Mouse (Mus musculus): ENCODE measurements around the gene Sod3.

Gene Sod3

DNA sequence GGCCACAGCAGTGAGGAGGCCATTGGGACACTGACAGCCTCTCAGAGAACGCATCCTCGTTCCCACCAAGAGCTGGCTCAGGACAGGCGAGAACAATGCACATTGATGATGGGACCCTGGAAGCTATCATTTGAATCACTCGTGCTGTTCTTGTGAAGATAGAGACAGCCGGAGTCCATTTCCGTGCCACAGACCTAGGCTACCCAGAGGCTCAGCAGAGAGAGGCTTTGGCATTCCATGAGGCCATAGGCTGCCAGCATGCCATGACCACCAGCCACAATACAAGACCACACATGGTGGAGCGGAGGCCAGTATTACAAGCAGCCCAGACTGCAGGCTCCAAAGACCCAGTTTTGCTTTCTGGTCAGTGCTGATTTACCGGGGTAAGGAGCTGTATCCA, 19.2 kb downstream of the Sod3 start:
- DNase-seq (ENCODE audit: low spot score in 2 of 2) = no peak

DNA sequence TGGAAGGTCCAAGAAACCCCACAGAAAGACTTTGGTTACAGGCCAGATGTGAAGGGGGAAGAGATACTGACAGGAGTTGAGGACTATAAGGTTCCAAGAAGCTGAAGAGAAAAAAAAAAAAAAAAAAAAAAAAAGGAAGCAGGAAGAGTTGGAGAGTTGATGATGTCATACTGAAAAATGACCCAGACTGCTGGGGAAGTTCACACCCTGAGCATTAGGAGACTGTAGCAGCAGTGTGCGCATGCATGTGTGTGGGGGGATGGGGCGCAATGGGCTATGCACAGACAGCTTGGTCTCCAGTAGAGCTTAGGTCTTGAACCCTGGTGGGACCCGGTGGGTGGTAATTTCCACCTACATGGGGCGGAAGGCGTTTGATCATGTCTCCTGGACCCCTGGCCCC, 20.2 kb downstream of the Sod3 start:
- no peak for DNase-seq (ENCODE audit: low spot score in 2 of 2)

DNA sequence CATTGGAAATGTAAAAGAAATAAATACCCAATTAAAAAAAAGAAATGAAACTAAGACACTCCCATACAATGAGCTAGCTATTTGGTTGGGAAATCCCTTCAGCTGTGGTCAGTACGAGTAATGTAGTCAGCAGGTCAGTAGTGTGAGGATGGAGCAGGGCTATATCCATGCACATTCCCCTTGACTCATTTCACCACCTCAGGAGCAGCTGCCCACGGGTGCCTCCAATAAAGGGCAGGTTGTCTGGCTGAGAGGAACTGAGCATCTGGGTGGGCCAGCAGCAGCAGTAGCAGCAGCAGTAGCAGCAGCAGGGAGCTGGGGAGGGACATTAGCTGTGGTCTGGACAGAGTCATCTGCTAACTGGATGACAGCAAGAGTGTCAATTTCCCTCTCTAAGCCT, 22.4 kb downstream of the Sod3 start:
- no peak for DNase-seq (ENCODE audit: low spot score in 2 of 2)

DNA sequence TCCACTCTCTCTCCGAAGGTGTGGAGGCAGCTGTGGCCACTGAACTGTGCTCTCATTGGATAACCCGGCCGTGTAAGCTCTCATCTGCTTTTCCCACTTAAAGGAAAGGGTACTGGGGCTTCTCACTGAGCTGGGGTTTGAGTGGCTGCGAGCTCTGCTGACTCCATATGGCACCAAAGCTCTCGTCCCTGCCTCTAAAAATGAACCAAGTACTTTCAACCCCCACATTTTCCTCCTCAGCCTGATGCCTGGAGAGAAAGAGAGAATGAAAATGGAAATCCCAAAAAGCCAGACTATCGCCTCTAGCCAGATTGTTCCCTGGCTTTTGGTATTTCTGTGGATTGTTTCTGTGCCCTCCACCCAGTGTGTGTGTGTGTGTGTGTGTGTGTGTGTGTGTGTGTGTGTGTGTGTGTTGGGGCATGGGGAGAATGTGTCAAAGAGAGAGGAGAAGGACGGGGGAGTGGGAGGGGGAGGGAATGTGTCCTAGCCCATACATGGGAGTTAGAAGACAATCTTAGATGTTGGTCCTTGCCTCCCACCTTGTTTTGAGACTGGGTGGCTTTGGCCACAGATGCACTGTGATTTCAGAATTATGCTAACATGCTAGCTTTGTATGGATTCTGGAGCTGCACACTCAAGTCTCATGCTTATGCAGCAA, 24.6 kb downstream of the Sod3 start:
- no peak for DNase-seq (ENCODE audit: low spot score in 2 of 2)

DNA sequence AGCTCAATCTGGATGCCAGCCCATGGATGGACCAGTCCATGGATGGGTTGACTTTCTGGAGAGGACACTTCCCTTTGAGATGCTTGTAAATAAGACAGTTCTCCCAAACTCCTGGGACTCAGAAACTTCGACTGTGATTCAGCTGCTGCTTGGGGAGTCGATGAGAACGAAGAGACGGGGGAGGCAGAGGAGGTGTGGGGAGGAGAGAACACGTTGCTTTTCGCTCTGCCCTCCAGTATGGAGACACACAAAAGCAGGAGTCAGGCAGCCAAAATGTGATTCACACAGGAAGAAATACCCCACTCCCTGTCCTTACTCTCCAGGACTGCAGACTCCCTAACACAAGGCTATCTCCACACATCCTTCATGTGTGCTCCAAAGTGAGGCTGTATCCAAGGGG, 26.8 kb downstream of the Sod3 start:
- DNase-seq (ENCODE audit: low spot score in 2 of 2) = no peak

DNA sequence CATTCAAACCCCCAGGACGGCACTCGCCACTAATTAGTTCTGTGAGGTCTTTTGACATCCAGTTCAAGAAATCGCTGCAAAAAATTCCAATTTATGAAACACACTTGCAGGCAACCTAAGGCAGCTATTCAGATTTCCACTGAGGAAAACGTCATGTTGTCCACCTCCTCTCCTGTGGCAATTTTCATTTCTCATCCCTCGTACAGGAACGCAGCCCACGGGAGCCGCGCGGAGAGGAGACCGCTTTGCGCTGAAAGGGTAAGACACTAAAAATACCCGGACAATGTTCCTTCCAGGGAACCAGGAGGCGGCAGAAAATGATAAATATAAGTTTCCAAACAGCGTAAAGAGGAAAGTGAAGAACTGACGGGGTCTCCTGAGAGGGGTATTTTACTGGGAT, 27.9 kb downstream of the Sod3 start:
- no peak for DNase-seq (ENCODE audit: low spot score in 2 of 2)

DNA sequence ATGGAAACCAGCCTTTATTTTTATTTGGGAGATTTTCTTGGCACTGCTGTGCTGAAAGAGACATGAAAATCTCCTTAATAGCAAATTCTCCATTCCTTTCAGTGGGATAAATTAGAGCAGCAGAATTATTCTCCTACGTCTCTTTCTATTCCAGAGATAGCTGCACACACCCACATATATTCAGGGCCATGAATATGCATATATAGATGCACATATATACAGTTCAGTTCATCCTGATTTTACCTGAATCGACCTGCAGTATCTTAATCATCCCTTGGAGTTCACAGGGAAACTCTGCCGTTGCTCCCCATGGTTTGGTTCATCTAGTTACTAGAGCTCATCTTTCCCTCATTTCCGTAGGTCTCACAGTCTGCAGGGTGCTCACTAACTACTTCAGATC, 30.2 kb downstream of the Sod3 start:
- no peak for DNase-seq (ENCODE audit: low spot score in 2 of 2)

DNA sequence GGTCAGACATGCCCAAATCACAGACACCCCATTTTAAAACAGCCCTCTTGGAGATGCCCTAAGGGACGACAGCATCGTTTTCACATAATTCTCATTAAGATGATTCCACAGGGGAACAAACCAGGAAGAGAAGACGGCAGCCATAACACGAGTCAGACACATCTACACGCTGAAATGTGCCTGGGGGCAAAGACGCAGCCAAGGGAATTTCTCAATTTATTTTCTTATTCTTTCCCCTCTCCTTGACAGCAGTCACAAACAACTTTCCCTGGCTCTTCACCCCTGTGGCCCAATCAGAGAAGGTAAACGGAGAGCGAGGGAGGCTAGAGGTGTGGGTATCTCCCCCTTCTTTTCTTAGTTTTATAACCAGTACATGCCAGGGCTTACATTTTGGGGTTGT, 40.8 kb downstream of the Sod3 start:
- DNase-seq (ENCODE audit: low spot score in 2 of 2) = no peak

DNA sequence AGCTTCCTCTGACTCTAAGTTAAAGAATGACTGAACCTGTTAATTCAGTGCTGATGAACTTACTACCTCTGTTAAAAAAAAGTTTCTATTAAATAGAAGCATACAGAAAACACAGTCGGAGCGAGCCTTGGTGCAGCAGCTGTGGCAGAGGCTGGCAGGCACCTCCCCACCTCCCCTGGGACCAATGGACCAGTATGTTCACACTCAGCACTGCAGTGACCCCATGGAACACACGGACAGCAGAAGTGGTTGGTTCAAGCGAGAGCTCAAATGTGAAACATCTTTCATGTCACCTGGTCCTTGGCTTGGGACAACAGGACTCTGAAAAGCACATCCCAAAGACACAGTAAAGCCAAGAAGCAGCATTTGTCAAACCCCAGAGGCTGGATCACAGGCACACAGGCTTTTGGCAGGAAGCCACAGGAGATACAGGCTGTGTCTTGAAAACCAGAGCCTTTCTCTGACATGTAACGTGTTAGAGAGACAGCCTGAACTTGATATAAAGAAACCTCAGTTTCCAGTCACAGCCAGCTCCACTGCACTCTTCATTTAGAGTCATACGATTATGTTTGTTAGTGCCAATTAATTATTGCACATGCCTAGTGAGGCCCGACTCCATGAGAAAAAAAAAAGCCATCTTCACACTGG, 45.2 kb downstream of the Sod3 start:
- no peak for DNase-seq (ENCODE audit: low spot score in 2 of 2)

DNA sequence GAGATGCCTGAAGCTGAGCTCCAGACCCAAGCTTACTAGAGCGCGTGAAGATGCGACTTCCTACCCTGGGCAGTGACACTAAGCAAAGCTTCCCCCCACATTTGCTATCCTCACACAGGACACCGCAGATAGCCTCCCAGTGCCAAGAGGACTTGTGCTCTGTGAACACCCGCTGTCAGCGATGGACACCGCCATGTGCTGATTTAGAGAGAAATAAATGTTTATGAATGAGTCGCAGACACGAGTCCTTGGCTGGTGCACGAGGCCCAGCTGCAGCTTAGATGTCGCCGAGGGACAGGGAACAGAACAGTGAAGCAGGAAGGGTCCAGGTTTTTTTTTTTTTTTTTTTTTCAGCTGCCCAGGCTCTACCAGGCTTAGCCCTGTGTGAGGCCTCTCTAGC, 46.6 kb downstream of the Sod3 start:
- DNase-seq (ENCODE audit: low spot score in 2 of 2) = no peak

DNA sequence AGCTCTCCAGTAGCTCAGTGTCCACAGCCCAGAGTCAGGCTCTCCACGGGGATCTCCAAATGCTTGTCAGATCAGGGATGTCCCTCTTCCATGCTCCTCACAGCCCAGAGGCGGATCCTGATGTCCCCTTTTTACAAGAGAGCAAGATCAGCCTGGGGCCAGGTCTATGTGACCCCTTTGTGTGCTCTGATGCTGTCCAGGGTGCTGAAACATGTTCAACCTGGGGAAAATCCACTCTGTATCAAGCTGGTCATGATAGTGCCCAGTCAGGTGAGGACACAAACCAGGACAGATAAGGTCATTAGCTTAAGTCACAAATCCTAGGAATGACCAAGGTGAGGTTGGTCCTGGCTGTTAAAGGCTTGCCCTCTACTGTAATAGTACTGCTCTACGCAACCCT, 48.0 kb downstream of the Sod3 start:
- DNase-seq (ENCODE audit: low spot score in 2 of 2) = peak in 1 of 2 experiments; percentile 7

DNA sequence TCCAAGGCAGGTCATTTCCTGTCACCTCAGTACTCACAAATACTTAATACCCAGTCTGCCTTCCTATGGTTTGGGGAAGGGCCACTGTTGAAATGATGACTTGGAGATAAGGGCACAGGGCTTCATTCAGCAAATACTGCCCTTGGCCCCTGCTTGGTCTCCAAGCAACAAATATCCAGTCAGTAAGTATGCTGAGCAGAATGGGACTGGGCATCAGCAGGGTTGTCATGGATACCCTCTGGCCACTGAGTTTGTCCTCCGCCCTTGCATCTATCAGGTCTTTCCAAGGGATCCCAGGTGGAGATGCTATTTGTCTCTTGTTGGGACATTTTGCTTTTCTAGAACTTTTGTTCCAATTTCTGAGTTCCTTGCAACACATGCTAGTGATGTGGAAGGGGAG, 51.6 kb downstream of the Sod3 start:
- no peak for DNase-seq (ENCODE audit: low spot score in 2 of 2)

DNA sequence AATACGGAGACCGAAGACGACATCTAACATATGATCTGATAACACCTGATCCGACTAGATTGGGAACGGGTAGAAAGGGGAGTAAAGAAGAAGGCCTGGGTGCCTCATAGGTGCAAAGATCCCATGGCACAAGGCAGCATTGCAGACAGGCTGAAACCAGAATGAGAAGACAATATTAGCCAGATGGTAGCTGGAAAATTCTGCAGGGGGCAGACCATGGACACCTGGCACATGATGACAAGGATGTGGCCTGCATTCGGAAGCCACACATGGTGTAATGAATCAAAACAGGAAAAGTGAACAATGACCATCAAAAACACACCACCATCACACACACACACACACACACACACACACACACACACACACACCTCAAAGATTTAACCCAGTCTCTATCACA, 52.3 kb downstream of the Sod3 start:
- no peak for DNase-seq (ENCODE audit: low spot score in 2 of 2)

DNA sequence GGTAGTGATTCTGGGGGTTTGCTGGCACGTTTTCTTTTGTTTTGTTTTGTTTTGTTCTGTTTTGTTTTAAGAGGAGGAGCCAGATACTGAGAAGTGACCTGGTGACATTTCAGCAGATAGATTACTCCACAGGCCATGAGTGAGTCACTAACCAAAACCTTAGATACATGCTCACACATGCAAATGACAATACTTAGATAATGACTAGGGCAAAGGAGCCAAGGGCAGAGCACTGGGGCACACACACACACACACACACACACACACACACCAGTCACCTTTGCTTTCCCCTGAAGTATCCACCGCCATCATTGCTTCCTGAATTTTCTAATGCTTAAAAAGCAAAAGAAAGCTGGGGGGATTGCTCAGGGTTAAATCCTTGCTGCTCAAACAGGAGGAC, 52.9 kb downstream of the Sod3 start:
- DNase-seq (ENCODE audit: low spot score in 2 of 2) = no peak

All from thymus, postnatal 10 days (tissue).